Mouse (Mus musculus) cerebellum, adult 9-11 months (tissue): ENCODE results near the gene Rhox8.
"Not testable (repeated sequence)": the region's sequence is repeated elsewhere in the genome, so short reads cannot be mapped to it uniquely, and the experiment has no call there.

ENCODE experiments used
- DNase-seq: peaks from one replicate; pipeline ENCODE4 v3.0.0; 2022

The Rhox8 gene

DNA sequence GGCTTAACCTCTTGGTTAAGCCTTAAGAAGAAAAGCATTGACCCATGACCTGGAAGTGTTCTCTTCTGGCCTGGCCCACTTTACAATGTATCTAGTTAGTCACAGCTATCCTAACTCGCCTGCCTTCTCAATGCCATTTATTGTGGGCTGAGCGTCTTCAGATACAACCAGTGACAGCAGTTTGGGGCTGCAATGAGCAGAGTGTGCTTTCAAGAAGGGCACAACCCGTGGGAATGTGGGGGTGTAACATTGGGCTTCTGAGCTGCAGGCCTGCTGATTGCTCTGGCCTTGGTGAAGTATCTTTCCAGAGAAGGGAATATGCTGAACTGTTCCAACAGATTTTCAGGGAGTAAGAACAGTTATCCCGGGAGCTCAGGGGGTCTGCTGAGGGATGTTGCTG is at the start of gene Rhox8:
Gene Rhox8, minus strand, starts transcription at position 101 of the 400 bp plus-strand sequence.
- DNase-seq: no peak

DNA sequence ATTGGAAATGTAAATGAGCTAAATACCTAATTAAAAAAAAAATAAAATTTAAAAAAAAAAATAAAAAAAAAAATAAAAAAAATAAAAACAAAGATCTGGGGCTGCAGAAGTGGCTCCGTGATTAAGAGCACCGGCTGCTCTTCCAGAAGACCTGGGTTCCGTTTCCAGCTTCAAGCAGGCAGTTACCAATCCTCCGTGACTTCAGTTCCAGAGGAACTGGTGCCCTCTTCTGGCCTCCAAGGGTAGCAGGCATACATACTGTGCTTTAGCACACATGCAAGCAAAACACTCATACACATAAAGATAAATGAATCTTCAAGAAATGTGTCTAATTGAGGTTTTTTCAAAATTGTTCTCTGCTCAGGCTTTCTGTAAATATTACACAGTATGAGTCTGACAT is 37.6 kb upstream of the Rhox8 start:
- DNase-seq: no peak

DNA sequence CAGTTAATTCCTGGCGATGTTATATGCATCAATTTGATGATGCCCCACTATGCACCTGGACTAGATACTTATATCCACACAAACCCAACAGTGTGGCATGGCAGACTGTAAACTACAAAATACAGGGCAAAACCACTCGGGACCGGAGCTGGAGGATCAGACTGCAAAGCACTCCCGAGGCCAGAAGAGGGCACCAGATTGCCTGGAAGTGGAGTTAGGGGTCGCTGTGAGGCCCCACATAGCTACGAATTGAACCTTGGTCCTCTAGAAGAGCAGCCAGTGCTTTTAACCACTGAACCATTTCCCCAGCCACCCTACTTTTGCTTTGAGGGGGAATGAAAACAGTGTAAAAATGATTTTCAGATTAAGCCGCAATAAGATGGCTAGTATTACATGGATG is 29.8 kb upstream of the Rhox8 start:
- DNase-seq: no peak

DNA sequence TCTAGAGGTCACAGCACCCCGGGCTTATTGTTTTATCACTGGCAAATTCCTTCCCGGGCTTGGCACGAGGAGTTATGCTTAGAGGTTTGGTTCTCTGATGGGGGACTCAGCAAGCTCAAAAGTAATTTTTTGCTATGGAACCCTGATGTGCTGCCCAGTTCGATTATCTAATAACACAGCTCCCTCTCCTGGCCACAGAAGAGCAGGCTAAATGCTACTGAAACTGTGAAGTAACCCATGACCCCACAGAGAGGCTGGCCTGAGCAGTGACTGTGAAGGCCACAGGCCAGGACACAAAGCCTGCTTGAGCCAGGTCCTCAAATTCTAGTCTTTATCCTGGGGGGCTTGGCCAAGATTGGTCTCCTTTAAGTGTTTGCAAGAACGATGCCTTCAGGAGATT is 25.0 kb upstream of the Rhox8 start:
- no peak for DNase-seq

DNA sequence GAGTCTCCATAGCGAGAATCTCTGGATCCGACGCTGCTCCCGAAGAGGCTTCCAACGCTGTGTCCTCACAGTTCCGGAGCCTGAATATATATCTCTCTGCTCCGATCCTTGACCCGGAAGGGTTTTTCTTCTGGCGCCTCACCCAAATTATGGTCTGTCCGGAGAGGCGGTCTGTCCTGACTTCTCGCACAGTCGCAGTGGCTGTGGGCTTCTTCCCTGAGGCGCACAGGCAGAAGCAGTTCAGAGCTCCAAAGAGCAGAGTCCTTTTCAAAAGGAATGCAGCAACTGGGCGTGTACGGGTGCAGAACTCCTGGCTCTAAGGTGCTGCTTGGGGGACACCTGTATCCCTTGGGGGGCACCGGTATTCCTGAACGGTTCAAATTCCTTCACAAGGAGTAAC is 22.9 kb upstream of the Rhox8 start, which contains the start of gene Rhox9:
Gene Rhox9, minus strand, starts transcription at position 101 of the 400 bp plus-strand sequence.
- DNase-seq: not testable (repeated sequence)

DNA sequence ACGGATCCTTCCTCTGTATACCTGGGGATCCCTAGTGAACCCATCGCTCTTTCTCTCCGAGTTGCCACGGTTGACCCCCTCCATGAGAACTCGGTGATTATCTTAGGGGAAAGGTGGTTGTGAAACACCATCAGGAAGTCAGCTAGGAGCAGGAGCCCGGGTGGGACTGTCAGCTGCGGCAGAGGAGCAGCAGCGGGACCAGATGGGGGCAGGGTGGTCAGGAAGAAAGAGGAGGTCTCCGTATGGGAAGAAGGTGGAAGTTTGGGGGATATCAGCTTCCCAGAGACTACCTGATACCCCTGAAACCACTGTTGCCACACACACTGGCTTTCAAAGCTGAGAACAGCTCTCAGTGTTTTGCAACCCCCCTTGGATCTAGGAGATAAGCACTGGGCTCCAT is 18.4 kb upstream of the Rhox8 start, which contains the start of gene Rhox7b:
Gene Rhox7b, minus strand, starts transcription at position 101 of the 400 bp plus-strand sequence.
- DNase-seq: not testable (repeated sequence)

DNA sequence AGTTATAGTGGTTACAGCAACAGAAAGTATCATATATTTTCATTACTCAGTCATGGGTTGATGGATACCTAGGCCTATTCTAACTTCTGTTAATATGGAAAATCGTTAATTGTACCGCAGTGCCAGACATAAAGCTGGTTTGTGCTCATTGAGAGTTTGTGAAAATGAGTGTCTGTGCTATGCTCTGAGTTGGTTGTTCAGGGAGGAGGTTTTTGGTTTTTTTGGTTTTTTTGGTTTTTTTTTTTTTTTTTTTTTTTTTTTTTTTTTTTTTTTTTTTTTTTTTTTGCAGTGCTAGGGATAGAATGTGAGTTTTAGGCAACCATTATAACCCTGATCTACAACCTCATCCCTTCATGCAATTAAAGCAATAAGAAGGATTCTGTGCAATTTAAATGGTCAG is 7.1 kb downstream of the Rhox8 start:
- DNase-seq: no peak

DNA sequence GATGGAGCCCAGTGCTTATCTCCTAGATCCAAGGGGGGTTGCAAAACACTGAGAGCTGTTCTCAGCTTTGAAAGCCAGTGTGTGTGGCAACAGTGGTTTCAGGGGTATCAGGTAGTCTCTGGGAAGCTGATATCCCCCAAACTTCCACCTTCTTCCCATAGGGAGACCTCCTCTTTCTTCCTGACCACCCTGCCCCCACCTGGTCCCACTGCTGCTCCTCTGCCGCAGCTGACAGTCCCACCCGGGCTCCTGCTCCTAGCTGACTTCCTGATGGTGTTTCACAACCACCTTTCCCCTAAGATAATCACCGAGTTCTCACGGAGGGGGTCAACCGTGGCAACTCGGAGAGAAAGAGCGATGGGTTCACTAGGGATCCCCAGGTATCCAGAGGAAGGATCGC is 47.4 kb downstream of the Rhox8 start, which contains the start of gene Rhox7a:
Gene Rhox7a, plus strand, starts transcription at position 301 of the 400 bp plus-strand sequence.
- DNase-seq: not testable (repeated sequence)

DNA sequence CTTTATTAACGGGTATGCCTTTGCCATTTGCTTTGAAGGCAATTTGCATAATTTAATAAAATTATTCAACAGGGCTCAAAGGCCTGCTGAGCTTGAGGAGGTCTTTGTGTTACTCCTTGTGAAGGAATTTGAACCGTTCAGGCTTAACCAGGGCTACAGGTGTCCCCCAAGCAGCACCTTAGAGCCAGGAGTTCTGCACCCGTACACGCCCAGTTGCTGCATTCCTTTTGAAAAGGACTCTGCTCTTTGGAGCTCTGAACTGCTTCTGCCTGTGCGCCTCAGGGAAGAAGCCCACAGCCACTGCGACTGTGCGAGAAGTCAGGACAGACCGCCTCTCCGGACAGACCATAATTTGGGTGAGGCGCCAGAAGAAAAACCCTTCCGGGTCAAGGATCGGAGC is 52.1 kb downstream of the Rhox8 start, which contains the start of gene Rhox6:
Gene Rhox6, plus strand, starts transcription at position 301 of the 400 bp plus-strand sequence.
- DNase-seq: not testable (repeated sequence)
